Mouse (Mus musculus) layer of hippocampus, postnatal 36 days (tissue): Measurements from ENCODE around the gene Pdha1. TPM values are rescaled to one million over a fixed set of nuclear protein-coding genes. Genes with fewer than 3 reads are reported as not detected.

Experiments used
- DNase-seq, 2 experiments: peaks; one replicate each; pipeline ENCODE4 v3.0.0; 2022
- total RNA-seq, 2 experiments: library from RNA; stranded (reverse); gene quantifications; 2 replicates each; pipeline ENCODE4 v1.2.3; 2021

Gene Pdha1
- 100 to 1,000 TPM; 217 to 238 TPM for total RNA-seq

- peak; percentile 79 to 84 for DNase-seq
Observed at GRCm38 (mm10) chrX:160137861-160138717, at the start of gene Pdha1. Gene Pdha1, minus strand, starts transcription at chrX:160138413.

DNA sequence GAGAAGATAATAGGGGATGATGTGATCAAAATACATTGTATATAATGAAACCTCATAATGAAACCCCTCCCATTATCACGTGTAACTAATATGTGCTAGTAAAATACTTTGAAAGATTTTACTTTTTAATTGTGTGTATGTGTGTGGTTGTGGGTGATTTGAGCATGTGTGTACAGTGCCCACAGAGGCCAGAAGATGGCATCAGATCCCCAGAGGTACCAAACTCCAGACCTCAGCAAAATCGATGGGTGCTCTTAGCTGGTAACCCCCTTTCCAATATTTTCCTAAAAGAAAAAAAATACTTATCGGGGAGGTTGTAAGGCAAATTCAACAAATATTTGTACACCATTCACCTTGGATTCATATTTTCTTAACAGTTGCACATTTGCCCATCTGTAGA, 40.8 kb upstream of the Pdha1 start:
- no peak for DNase-seq

DNA sequence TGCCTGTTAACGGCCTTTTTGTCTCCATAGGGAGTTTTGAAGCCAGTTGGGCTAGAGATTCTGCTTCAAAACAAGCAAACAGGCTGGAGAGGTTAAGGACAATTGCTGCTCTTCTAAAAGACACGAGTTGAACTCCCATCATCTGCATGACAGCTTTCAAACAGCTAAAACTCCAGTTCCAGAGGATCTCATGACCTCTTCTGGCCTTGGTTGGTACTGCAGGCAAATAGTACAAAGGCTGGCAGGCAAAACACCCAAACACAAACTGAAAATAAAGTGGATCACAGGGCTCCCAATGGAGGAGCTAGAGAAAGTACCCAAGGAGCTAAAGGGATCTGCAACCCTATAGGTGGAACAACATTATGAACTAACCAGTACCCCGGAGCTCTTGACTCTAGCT, 31.9 kb upstream of the Pdha1 start:
- peak; percentile 32 to 52 for DNase-seq

DNA sequence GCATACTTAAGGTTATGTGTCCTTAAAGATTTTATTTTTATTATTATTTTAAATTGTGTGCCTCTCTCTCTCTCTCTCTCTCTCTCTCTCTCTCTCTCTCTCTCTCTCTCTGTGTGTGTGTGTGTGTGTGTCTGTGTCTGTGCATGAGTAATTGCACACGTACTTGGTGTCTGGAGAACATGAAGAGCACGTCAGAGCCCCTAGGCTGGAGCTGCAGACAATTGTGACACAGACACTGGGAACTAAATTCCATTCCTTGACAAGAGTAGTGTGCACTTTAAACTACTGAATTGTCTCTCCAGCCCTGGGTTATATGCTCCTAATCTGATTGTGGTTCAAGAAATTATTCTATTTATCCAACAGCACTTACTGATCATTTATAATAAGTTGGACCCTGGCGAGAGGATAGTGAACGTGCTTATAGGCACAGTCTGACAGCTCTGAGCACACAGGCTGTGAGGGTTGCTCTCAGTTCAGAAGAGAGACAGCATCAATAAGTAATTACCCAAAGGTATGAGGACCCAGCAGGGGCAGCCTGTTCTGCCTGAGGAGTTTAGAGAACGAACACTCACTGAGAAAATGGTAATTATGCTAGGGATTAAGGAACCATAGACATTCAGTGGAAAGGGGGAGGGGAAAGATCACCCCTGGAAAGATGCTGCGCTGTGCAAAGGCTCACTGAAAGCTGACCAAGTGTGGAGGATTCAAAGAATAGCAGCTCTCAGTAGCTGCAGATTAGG, 28.2 kb upstream of the Pdha1 start:
- no peak for DNase-seq

DNA sequence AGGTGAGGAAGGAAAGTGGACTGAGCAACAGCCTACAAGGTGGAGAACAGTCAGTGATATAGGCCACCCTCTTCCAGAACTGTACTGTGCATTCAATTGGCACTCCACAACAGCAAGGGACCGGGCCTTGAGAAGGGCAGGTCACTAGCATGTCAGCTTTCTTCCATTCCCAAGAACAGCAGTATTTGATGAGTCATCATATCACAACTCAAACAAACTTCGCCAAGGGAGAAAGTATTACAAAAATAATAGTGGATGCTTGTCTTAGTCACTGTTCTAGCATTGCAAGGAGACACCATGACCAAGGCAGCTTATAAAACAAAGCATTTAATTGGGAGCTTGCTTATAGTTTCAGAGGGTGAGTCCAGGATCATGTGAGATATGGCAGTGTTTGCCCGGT, 26.0 kb upstream of the Pdha1 start:
- DNase-seq = no peak

- no peak for DNase-seq
Observed at GRCm38 (mm10) chrX:160153147-160153815, 15.1 kb upstream of the Pdha1 start.

GRCm38 (mm10) chrX:160148859-160149258, 10.6 kb upstream of the Pdha1 start:
- DNase-seq = no peak

GRCm38 (mm10) chrX:160147406-160147805, 9.2 kb upstream of the Pdha1 start:
- no peak for DNase-seq

DNA sequence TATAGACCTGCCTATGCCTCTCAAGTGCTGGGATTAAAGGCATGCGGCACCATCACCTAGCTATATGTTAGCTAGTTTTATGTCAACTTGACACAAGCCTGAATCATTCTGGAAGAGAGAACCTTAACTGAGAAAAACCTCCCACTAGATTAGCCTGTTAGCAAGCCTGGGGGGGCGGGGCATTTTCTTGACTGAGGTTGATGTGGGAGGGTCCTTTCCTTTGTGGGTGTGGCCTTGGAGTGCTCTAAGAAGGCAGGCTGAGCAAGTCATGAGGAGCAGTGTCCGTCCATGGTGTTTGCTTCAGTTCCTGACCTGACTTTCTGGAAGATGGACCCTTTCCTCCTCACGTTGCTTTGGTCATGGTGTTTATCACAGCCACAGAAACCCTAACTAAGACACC, 8.6 kb upstream of the Pdha1 start:
- DNase-seq = no peak

GRCm38 (mm10) chrX:160137177-160137860, 894 bp downstream of the Pdha1 start:
- peak in 1 of 2 experiments; percentile 5 for DNase-seq

DNA sequence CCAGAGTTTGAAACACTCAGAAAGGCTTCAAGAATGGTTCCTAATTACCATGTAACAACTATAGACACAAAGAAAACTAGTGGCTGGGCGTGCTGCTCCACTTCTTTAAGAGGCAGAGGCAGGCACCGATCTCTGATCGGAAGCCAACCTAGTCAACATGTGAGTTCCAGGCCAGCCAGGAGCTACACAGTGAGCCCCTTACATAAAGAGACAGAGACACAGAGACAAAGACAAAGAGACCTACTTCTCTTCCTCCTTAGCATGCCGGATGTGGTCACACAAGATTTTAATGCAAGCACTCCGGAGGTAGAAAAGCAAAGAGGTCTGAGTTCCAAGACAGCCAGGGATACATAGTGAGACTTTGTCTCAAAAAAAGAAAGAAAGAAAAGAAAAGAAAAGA, 2.1 kb downstream of the Pdha1 start:
- DNase-seq = no peak

DNA sequence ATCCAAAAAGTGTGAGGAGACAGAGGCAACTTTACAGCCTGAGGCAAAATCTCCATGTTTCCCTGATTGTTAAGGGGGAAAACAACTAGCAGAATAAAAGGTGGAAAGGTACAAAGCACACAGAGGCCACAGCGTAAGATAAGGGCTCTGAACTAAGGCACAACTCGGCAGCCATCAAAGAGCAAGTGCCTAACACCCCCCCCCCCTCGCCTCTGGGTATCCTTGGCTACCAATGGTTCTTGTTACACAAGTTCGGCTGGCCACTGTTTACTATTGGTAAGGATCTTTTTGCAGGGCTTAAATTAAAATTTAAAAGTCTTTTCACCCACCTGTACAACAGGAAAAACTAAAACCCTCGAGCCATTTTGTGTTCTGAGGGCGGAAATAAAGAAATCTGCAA, 2.5 kb downstream of the Pdha1 start:
- DNase-seq = no peak

DNA sequence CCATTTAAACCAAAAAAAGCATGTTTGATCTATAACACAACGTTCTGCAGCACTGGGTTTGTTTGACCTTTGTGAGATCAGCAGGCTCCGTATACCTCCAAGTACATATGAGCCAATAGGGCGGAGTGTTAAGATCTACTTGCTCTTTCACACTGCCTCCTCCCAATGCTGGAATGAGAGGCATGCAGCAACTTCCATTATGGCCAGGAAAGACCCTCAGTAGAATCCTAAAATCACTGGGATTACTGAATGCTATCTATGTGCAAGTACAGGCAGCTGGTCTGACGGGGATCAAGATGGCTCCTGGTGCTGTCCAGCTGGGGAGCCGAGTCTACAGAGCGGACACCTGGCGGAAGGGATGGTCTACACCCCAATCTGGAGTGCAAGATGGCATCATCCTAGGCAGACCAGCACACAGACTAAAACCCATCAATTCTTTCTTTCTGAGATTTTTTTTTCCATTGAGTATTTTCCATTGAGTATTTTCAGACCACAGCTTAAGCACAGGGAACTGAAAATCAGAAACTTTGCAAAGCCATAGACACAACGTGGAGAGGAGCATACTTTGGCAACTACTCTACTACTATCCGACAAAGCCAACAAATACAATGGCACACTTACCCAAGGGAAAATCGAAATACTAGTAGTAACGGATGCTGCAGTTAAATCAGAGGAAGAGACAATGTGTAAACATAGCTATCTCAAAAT, 3.9 kb downstream of the Pdha1 start:
- no peak for DNase-seq

- peak; percentile 30 to 41 for DNase-seq
Observed at GRCm38 (mm10) chrX:160116658-160117057, 21.6 kb downstream of the Pdha1 start.

GRCm38 (mm10) chrX:160116074-160116473, 22.1 kb downstream of the Pdha1 start:
- no peak for DNase-seq

DNA sequence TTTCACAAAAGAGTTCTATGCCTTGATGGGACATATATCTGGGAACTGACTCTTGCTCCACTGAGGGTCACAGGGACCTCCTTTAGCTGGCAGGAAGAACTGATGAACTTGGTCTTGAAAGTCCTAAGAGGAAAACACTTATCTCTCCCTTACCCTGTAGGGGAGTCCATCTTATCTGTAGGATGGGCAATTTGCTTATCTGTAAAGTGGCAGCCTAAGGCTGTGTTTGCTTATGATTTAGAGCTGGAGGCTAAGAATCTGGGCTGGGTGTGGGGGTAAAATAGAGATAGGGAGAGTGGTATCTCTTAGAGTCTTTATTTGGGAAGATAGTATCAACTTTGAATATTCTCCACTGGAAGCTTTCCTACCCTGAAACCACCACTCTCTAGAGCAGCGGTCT, 24.4 kb downstream of the Pdha1 start:
- no peak for DNase-seq

DNA sequence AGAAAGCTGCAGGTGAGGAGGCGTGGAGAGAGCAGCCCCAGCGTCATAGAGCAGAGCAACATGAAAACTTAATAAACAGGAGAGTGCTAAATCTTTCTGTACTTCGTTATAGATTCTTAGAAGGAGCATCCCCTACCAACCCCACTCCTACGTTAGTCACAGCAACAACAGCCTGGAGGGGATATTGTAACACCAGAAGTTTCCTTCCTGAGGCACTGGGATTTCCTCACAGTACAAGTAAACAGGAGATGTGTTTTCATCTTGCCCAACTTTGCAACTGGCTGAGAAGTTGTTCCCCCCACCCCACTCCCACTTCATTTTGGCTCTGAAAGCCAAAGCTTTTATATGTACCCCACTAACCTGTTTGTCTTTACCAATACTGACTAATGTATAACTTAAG, 30.4 kb downstream of the Pdha1 start:
- DNase-seq = no peak

DNA sequence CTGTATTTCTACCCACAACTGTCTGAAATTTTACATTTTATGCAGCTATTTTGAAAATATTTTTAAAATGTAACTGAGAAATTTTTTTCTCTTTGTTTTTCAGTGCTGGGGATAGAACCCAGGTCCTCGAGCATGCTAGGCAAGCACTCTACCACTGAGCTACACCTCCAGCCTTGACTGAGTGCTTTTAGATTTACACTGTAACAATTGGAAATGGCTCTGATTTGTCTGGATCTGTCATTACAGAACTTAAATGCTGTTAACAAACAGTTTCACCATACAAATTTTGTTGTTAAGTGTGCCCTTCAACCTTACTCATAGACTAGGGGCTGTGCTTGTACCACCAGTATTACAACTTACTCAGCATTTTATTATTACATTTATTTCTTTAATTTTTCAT, 46.2 kb downstream of the Pdha1 start:
- no peak for DNase-seq
